Mouse (Mus musculus): ENCODE data around the gene Als2cl. TPM values are rescaled to one million over a fixed set of nuclear protein-coding genes. Genes with fewer than 3 reads are reported as not detected.

The Als2cl gene
- polyA plus RNA-seq, 1 experiment from 2014 or later, result 2.7 TPM

DNA sequence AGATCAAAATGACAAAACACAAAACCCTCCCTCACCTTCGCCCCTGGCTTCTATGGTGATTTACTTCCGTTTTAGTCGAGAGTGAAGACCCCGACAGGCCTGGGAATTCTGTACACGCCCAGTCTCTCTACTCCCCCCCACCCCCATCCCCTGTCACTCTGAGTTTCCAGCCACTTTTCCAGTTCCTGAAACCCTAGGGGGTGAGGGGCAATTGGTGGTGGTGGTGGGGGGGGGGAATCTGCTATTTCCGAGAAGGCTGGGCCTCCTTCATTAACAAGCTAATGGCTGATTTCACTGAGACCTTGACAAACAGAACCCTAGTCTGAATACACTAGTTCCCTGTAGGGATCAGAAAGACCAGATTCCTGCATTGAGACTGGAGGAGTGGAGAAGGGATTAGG lies 67.6 kb downstream of the Als2cl start:
- Histone ChIP-seq H3K4me2 (ENCODE audit: low read length) (no peak overlapping the region), H3K4me1 (ENCODE audit: control insufficient read depth, insufficient read depth, low read depth, low read length) (no peaks in the 10 kb centered on the region; the same call in 1 of the 2 replicates), H3K36me3 (ENCODE audit: control insufficient read depth, insufficient read depth, low read length) (no peaks in the 10 kb centered on the region), H3K27me3 (replicated peaks; ENCODE audit: control insufficient read depth, insufficient read depth, low read length) (peaks cover 12% of the 10 kb centered on the region), H3K9me3 (ENCODE audit: control insufficient read depth, low read length) (no peaks in the 10 kb centered on the region), H3K9ac (ENCODE audit: low read depth, low read length) (no peak overlapping the region), H3K27ac (ENCODE audit: low read depth, low read length) (no peak overlapping the region), H3K4me3 (ENCODE audit: low read length) (no peak overlapping the region)
- 14% methylated on average over 6 of the region's 6 CpGs for WGBS
- ATAC-seq, result no peak

- Histone ChIP-seq H3K27ac (ENCODE audit: low read depth, low read length) (no peak overlapping the region), H3K9ac (ENCODE audit: low read depth, low read length) (no peak overlapping the region), H3K4me3 (ENCODE audit: low read length) (no peak overlapping the region), H3K4me1 (ENCODE audit: control insufficient read depth, insufficient read depth, low read depth, low read length) (no peaks in the 10 kb centered on the region; the same call in 1 of the 2 replicates), H3K9me3 (ENCODE audit: control insufficient read depth, low read length) (no peaks in the 10 kb centered on the region), H3K36me3 (ENCODE audit: control insufficient read depth, insufficient read depth, low read length) (no peaks in the 10 kb centered on the region), H3K4me2 (ENCODE audit: low read length) (no peak overlapping the region), H3K27me3 (replicated peaks; ENCODE audit: control insufficient read depth, insufficient read depth, low read length) (peaks cover 12% of the 10 kb centered on the region)
- 40% methylated on average over 6 of the region's 6 CpGs for WGBS
- no peak for ATAC-seq
Measured at GRCm38 (mm10) chr9:110947900-110948299, 68.2 kb downstream of the Als2cl start.

DNA sequence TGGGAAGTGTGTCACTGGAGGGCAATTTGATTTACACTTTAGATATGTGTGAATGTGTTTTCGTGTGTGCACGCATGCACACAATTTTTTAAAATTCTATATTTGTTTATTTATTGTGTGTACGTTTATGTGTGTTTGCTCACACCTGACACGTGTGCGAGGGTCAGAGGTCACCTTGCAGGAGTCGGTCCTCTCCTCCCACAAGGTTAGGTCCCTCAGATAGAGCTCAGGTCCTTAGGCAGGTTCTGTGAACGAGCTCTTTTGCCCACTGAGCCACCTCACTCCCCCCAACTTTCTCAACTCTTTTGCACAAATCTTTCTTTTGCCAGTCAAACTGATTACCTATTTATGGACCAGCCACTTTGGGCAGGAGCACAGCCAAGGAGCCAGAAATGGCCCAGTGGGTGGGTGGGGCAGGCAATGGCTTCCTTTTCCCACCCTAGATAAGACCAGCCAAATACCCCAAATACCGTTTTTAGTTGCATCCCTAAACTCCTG lies 69.2 kb downstream of the Als2cl start:
- H3K27ac ChIP-seq (ENCODE audit: low read depth, low read length), result no peak overlapping the region
- 65% methylated on average over 8 of the region's 8 CpGs for WGBS
- no peaks in the 10 kb centered on the region for H3K9me3 ChIP-seq (ENCODE audit: control insufficient read depth, low read length)
- no peak overlapping the region for H3K4me3 ChIP-seq (ENCODE audit: low read length)
- H3K4me2 ChIP-seq (ENCODE audit: low read length), result no peak overlapping the region
- H3K9ac ChIP-seq (ENCODE audit: low read depth, low read length), result no peak overlapping the region
- H3K27me3 ChIP-seq (replicated peaks; ENCODE audit: control insufficient read depth, insufficient read depth, low read length), result peaks cover 12% of the 10 kb centered on the region
- ATAC-seq, result no peak
- H3K36me3 ChIP-seq (ENCODE audit: control insufficient read depth, insufficient read depth, low read length), result no peaks in the 10 kb centered on the region
- H3K4me1 ChIP-seq (ENCODE audit: control insufficient read depth, insufficient read depth, low read depth, low read length), result no peaks in the 10 kb centered on the region; the same call in 1 of the 2 replicates

DNA sequence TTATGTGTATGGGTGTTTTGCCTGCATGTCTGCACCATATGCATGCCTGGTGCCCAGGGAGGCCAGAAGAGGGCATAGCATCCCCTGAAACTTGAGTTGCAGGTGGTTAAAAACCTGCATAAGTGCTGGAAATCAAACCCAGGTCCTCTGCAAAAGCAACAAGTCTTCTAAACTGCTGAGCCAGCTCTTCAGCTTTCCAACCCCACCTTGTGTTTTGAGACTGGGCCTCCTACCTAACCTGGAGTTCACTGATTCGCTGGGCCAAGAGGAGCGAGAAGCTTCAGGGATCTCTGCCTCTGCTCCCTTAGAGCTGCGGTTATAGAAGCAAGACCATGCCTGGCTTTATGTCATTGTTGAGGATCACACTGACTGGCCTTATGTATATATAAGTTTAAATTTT lies 70.4 kb downstream of the Als2cl start:
- Histone ChIP-seq H3K4me2 (ENCODE audit: low read length) (no peak overlapping the region), H3K27ac (ENCODE audit: low read depth, low read length) (no peak overlapping the region), H3K36me3 (ENCODE audit: control insufficient read depth, insufficient read depth, low read length) (no peaks in the 10 kb centered on the region), H3K9ac (ENCODE audit: low read depth, low read length) (no peak overlapping the region), H3K27me3 (replicated peaks; ENCODE audit: control insufficient read depth, insufficient read depth, low read length) (0 out of 2 replicates have a peak, but pooled peaks cover 3% of the 10 kb centered on the region), H3K4me3 (ENCODE audit: low read length) (no peak overlapping the region), H3K9me3 (ENCODE audit: control insufficient read depth, low read length) (no peaks in the 10 kb centered on the region), H3K4me1 (ENCODE audit: control insufficient read depth, insufficient read depth, low read depth, low read length) (no peaks in the 10 kb centered on the region)
- WGBS, result 99% methylated on average over 3 of the region's 3 CpGs
- ATAC-seq, result no peak

Small RNA genes within 50 kb of the gene (microRNA-seq; reads per million reads assigned to microRNA genes)
- not detected for gene Gm24269

Other genes with a start within 250 kb of the Als2cl start
- gene Nbeal2, start 225.7 kb upstream of the Als2cl start, polyA plus RNA-seq (2015; fragmentation: Nextera tagmentation; extraction: Ambion mirVana), result 3.2 and 4.8 TPM in 2 replicates
- 88.5 and 101 TPM in 2 replicates for gene Ccdc12, start 223.4 kb upstream of the Als2cl start, polyA plus RNA-seq (2015; fragmentation: Nextera tagmentation; extraction: Ambion mirVana)
- 1.1 and 2.3 TPM in 2 replicates for gene Myl3, start 138.0 kb upstream of the Als2cl start, polyA plus RNA-seq (2015; fragmentation: Nextera tagmentation; extraction: Ambion mirVana)
- 12.3 and 13.6 TPM in 2 replicates for gene Pth1r, start 132.7 kb upstream of the Als2cl start, polyA plus RNA-seq (2015; fragmentation: Nextera tagmentation; extraction: Ambion mirVana)
- not detected in 2 replicates for gene Prss42, start 81.7 kb upstream of the Als2cl start, polyA plus RNA-seq (2015; fragmentation: Nextera tagmentation; extraction: Ambion mirVana)
- gene Prss44, start 65.9 kb upstream of the Als2cl start, polyA plus RNA-seq (2015; fragmentation: Nextera tagmentation; extraction: Ambion mirVana), result not detected in 2 replicates
- 0.06 TPM in 1 of 2 replicates, not detected in the other for gene Prss43, start 53.2 kb upstream of the Als2cl start, polyA plus RNA-seq (2015; fragmentation: Nextera tagmentation; extraction: Ambion mirVana)
- gene Prss45, start 45.3 kb upstream of the Als2cl start, polyA plus RNA-seq (2015; fragmentation: Nextera tagmentation; extraction: Ambion mirVana), result 0.12 and 0.29 TPM in 2 replicates
- not detected in 2 replicates for gene Prss46, start 35.4 kb upstream of the Als2cl start, polyA plus RNA-seq (2015; fragmentation: Nextera tagmentation; extraction: Ambion mirVana)
- gene Prss50, start 21.9 kb upstream of the Als2cl start, polyA plus RNA-seq (2015; fragmentation: Nextera tagmentation; extraction: Ambion mirVana), result 0.49 and 0.71 TPM in 2 replicates
- gene Tmie, start 243 bp downstream of the Als2cl start, polyA plus RNA-seq (2015; fragmentation: Nextera tagmentation; extraction: Ambion mirVana), result 5.2 and 6.2 TPM in 2 replicates
- gene Fam240a, start 37.0 kb downstream of the Als2cl start, polyA plus RNA-seq (2015; fragmentation: Nextera tagmentation; extraction: Ambion mirVana), result not detected in 2 replicates
- 0.20 and 0.28 TPM in 2 replicates for gene Tdgf1, start 66.3 kb downstream of the Als2cl start, polyA plus RNA-seq (2015; fragmentation: Nextera tagmentation; extraction: Ambion mirVana)
- gene Lrrc2, start 71.7 kb downstream of the Als2cl start, polyA plus RNA-seq (2015; fragmentation: Nextera tagmentation; extraction: Ambion mirVana), result 1.1 and 1.2 TPM in 2 replicates
- not detected in 2 replicates for gene Rtp3, start 110.7 kb downstream of the Als2cl start, polyA plus RNA-seq (2015; fragmentation: Nextera tagmentation; extraction: Ambion mirVana)
- gene Ltf, start 139.4 kb downstream of the Als2cl start, polyA plus RNA-seq (2015; fragmentation: Nextera tagmentation; extraction: Ambion mirVana), result 1.0 and 1.3 TPM in 2 replicates
- gene Ccrl2, start 177.6 kb downstream of the Als2cl start, polyA plus RNA-seq (2015; fragmentation: Nextera tagmentation; extraction: Ambion mirVana), result 0.86 and 1.2 TPM in 2 replicates
- gene Lrrfip2, start 237.7 kb downstream of the Als2cl start, polyA plus RNA-seq (2015; fragmentation: Nextera tagmentation; extraction: Ambion mirVana), result 46.5 and 47.1 TPM in 2 replicates